Mouse (Mus musculus): Measurements from ENCODE around the gene Pstk. TPM values are rescaled to one million over a fixed set of nuclear protein-coding genes. Genes with fewer than 3 reads are reported as not detected.

The Pstk gene
- 58.6 and 109 TPM in 2 replicates for polyA plus RNA-seq (2012; ENCODE audit: insufficient read depth, insufficient read length, missing spikeins)

GRCm38 (mm10) chr7:131370648-131371469, at the start of gene Pstk:
TSS of gene Pstk (plus strand) at chr7:131371141.
- Histone ChIP-seq H3K4me1 (ENCODE audit: control insufficient read depth, insufficient read depth, insufficient read length, low read length) (no peaks in the 10 kb centered on the region), H3K27ac (replicated peaks; ENCODE audit: low read depth, low read length) (peak within 1 kb of the TSS; percentile 71), H3K4me3 (ENCODE audit: insufficient read depth, low read depth, low read length) (peak within 1 kb of the TSS; percentile 87)

- H3K4me1 ChIP-seq (ENCODE audit: control insufficient read depth, insufficient read depth, insufficient read length, low read length), result no peaks in the 10 kb centered on the region
- no peak within 1 kb of the TSS for H3K4me3 ChIP-seq (ENCODE audit: insufficient read depth, low read depth, low read length)
- no peak within 1 kb of the TSS for H3K27ac ChIP-seq (replicated peaks; ENCODE audit: low read depth, low read length)
Measured at GRCm38 (mm10) chr7:131322192-131322591, 48.7 kb upstream of the Pstk start, which contains the start of gene Cuzd1. TSS of gene Cuzd1 (minus strand) at chr7:131322292.

- H3K4me3 ChIP-seq (ENCODE audit: insufficient read depth, low read depth, low read length), result no peak overlapping the region
- H3K4me1 ChIP-seq (ENCODE audit: control insufficient read depth, insufficient read depth, insufficient read length, low read length), result no peaks in the 10 kb centered on the region
- H3K27ac ChIP-seq (replicated peaks; ENCODE audit: low read depth, low read length), result no peak overlapping the region
Measured at GRCm38 (mm10) chr7:131327054-131327453, 43.9 kb upstream of the Pstk start.

GRCm38 (mm10) chr7:131329416-131329815, 41.5 kb upstream of the Pstk start, which contains the start of gene Fam24b:
TSS of gene Fam24b (minus strand) at chr7:131329516.
- no peak within 1 kb of the TSS for H3K27ac ChIP-seq (replicated peaks; ENCODE audit: low read depth, low read length)
- no peaks in the 10 kb centered on the region for H3K4me1 ChIP-seq (ENCODE audit: control insufficient read depth, insufficient read depth, insufficient read length, low read length)
- H3K4me3 ChIP-seq (ENCODE audit: insufficient read depth, low read depth, low read length), result no peak within 1 kb of the TSS

GRCm38 (mm10) chr7:131331688-131332087, 39.3 kb upstream of the Pstk start:
- H3K4me3 ChIP-seq (ENCODE audit: insufficient read depth, low read depth, low read length), result no peak overlapping the region

GRCm38 (mm10) chr7:131333564-131333963, 37.4 kb upstream of the Pstk start, which contains the start of gene Fam24a:
TSS of gene Fam24a (plus strand) at chr7:131333864.
- Histone ChIP-seq H3K4me3 (ENCODE audit: insufficient read depth, low read depth, low read length) (no peak within 1 kb of the TSS), H3K27ac (replicated peaks; ENCODE audit: low read depth, low read length) (no peak within 1 kb of the TSS), H3K4me1 (ENCODE audit: control insufficient read depth, insufficient read depth, insufficient read length, low read length) (no peaks in the 10 kb centered on the region)

More at GRCm38 (mm10) chr7:131331688-131332087, 39.3 kb upstream of the Pstk start:
- no peaks in the 10 kb centered on the region for H3K4me1 ChIP-seq (ENCODE audit: control insufficient read depth, insufficient read depth, insufficient read length, low read length)
- no peak overlapping the region for H3K27ac ChIP-seq (replicated peaks; ENCODE audit: low read depth, low read length)

GRCm38 (mm10) chr7:131337502-131338068, 33.4 kb upstream of the Pstk start:
- no peak overlapping the region for H3K27ac ChIP-seq (replicated peaks; ENCODE audit: low read depth, low read length)
- H3K4me1 ChIP-seq (ENCODE audit: control insufficient read depth, insufficient read depth, insufficient read length, low read length), result no peaks in the 10 kb centered on the region
- no peak overlapping the region for H3K4me3 ChIP-seq (ENCODE audit: insufficient read depth, low read depth, low read length)

- Histone ChIP-seq H3K4me3 (ENCODE audit: insufficient read depth, low read depth, low read length) (no peak overlapping the region), H3K27ac (replicated peaks; ENCODE audit: low read depth, low read length) (no peak overlapping the region)
Measured at GRCm38 (mm10) chr7:131345856-131346541, 24.9 kb upstream of the Pstk start.

GRCm38 (mm10) chr7:131356105-131356504, 14.8 kb upstream of the Pstk start:
- Histone ChIP-seq H3K27ac (replicated peaks; ENCODE audit: low read depth, low read length) (no peak overlapping the region), H3K4me3 (ENCODE audit: insufficient read depth, low read depth, low read length) (no peak overlapping the region), H3K4me1 (ENCODE audit: control insufficient read depth, insufficient read depth, insufficient read length, low read length) (no peaks in the 10 kb centered on the region)

More at GRCm38 (mm10) chr7:131345856-131346541, 24.9 kb upstream of the Pstk start:
- no peaks in the 10 kb centered on the region for H3K4me1 ChIP-seq (ENCODE audit: control insufficient read depth, insufficient read depth, insufficient read length, low read length)

- Histone ChIP-seq H3K4me1 (ENCODE audit: control insufficient read depth, insufficient read depth, insufficient read length, low read length) (no peaks in the 10 kb centered on the region; the same call in 1 of the 2 replicates), H3K27ac (replicated peaks; ENCODE audit: low read depth, low read length) (peak overlapping the region; percentile 76), H3K4me3 (ENCODE audit: insufficient read depth, low read depth, low read length) (peak overlapping the region; percentile 84)
Measured at GRCm38 (mm10) chr7:131362269-131362614, 8.7 kb upstream of the Pstk start.

- Histone ChIP-seq H3K27ac (replicated peaks; ENCODE audit: low read depth, low read length) (peak within 1 kb of the TSS; percentile 76), H3K4me1 (ENCODE audit: control insufficient read depth, insufficient read depth, insufficient read length, low read length) (no peaks in the 10 kb centered on the region; the same call in 1 of the 2 replicates), H3K4me3 (ENCODE audit: insufficient read depth, low read depth, low read length) (peak within 1 kb of the TSS; percentile 84)
Measured at GRCm38 (mm10) chr7:131362615-131363300, 8.2 kb upstream of the Pstk start, which contains the start of gene 2310057M21Rik. TSS of gene 2310057M21Rik (minus strand) at chr7:131362759.

- Histone ChIP-seq H3K4me3 (ENCODE audit: insufficient read depth, low read depth, low read length) (no peak overlapping the region), H3K4me1 (ENCODE audit: control insufficient read depth, insufficient read depth, insufficient read length, low read length) (no peaks in the 10 kb centered on the region; the same call in 1 of the 2 replicates), H3K27ac (replicated peaks; ENCODE audit: low read depth, low read length) (no peak overlapping the region)
Measured at GRCm38 (mm10) chr7:131364131-131364530, 6.8 kb upstream of the Pstk start.

GRCm38 (mm10) chr7:131371470-131371860, 524 bp downstream of the Pstk start:
- peak overlapping the region; percentile 87 for H3K4me3 ChIP-seq (ENCODE audit: insufficient read depth, low read depth, low read length)
- peak overlapping the region; percentile 71; the same call in 1 of the 2 replicates for H3K27ac ChIP-seq (replicated peaks; ENCODE audit: low read depth, low read length)
- H3K4me1 ChIP-seq (ENCODE audit: control insufficient read depth, insufficient read depth, insufficient read length, low read length), result no peaks in the 10 kb centered on the region

- H3K4me1 ChIP-seq (ENCODE audit: control insufficient read depth, insufficient read depth, insufficient read length, low read length), result no peaks in the 10 kb centered on the region
- H3K4me3 ChIP-seq (ENCODE audit: insufficient read depth, low read depth, low read length), result peak overlapping the region; percentile 16; the same call in 1 of the 2 replicates
- H3K27ac ChIP-seq (replicated peaks; ENCODE audit: low read depth, low read length), result no peak overlapping the region
Measured at GRCm38 (mm10) chr7:131371880-131372651, 1.1 kb downstream of the Pstk start.

Measured in brown adipose tissue, adult 24 weeks (tissue).